Mouse (Mus musculus) thymus, adult 18-20 months (tissue): ENCODE data around the gene Bcl11b.

Source experiments
- DNase-seq, 2 experiments: peaks; one replicate each; pipeline ENCODE4 v3.0.0; 2022; ENCODE audit warnings: mixed read lengths in 2 of 2

Gene Bcl11b

DNA sequence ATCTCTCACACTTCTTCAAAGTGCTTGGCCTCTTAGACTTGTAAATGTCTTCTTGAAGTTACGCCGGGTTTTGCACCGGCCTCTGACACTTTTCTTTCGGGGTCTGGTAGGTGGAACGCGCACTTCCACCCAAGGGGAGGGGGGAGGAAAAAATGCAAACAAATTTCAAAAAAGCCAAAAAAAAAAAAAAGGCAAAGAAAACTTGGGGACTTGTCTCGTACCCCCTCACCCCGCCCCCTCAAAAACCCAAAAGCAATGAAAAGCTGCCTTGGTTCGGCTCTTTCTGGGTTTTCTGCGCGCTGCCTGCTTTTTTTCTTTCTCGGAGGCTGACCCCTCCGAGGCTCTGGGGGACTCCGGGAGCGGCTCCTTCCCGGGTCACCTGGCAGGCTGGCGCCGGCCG, at the start of gene Bcl11b:
Bcl11b (minus strand) TSS at position 120 of the 400 bp plus-strand sequence.
- DNase-seq = no peak

DNA sequence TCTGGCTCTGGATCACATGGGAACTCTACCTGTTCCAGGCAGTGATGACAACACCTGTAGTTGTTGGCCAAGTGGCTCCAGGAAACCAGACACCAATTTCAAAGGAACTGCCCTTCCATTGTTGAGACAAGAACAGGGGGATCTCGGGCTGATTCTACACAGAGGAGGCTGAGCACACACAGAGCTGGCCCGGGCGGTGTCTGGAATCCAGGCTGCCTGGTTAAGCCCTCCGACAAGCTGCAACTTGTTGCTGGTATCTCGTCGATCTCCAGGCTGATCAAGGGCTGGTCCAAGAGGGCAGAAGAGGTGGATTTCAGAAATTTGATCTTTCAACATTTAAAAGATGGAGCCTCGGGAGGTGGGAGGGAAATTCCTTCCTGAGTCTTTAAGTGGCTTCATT, 47.6 kb upstream of the Bcl11b start:
- no peak for DNase-seq

DNA sequence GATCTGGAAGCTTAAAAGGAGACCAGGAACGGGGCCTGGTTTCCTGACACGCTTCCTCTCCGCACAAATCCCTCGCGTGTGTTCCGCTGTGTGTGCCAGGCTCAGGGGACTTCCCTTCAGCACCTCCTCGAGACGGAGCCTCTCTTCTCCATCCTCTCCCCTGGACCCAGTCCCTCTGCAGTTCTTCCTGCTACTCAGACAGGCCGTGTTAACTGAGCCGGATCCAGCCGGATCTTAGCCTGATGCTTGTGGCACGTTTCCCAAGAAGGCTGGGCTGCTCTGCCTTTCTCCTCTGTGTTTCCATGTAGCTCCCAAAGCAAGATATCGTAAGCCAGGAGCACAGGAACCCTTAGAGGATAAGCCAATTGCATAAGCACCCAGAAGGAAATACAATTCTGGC, 46.2 kb upstream of the Bcl11b start:
- DNase-seq = no peak

DNA sequence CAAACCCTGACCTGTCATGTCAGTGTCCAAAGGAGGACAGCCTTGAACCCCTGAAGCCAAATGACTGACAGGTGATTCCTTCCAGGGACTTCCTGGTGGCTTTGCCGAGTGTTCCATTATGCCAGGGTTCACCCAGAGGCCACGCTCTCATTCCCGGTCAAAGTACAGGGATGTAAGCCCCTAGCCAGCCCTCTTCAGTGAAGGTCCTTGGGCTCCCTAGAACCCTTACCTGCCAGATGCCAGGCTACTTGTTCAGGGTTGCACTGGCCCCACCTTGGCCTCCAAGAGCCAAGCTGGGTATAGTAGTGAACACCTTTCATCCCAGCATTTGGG, 38.8 kb upstream of the Bcl11b start:
- no peak for DNase-seq

DNA sequence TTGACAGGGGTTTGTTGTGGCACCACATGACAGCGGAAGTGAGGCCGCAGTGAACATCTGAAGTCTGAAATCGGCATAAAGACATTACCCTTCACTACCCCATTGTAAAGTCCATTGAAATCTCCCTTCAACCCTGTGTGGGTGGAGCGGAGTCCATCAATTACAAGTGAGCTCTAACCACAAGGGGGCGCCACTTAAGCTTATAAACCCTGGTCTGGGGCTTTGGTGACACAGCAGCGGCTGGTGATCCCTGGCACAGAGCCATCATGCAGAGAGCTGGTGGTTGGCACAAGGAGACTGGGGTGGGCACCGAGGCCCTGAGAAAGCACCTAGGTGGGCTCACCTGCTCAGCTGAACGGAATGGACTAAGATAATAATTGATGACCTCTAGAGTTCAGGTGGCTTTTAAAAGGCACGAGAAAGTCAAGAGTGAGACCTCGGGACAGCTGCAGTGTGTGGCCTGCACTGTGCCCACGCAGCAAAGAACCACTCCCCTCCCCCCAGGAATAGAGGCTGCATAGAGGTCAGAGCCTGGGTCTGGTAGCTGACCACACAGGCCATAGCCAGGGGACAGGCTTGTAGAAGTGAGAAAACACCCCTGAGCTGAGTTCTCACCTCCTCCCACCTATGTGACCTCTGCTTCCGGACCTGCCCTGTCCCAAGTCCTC, 38.3 kb upstream of the Bcl11b start:
- DNase-seq = peak; percentile 21 to 25

DNA sequence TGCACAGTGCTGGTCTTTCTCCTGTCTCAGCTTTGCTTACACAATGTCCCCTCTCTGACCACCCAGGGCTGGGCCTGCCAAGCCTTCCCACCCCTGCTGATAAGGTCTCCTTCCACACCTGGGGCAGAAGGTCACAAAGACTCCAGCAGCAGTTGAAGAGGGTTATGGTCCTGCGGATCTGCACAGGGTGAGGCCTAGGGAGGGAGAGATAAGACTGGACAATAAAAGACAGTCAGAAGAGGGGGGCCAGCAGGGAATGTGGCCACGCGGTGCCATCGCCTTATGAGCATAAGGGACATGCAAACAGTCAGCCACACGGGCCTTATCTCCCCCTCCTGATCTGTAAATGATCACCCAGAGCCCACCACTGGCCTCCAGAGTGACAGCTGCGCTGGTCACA, 34.0 kb upstream of the Bcl11b start:
- no peak for DNase-seq

DNA sequence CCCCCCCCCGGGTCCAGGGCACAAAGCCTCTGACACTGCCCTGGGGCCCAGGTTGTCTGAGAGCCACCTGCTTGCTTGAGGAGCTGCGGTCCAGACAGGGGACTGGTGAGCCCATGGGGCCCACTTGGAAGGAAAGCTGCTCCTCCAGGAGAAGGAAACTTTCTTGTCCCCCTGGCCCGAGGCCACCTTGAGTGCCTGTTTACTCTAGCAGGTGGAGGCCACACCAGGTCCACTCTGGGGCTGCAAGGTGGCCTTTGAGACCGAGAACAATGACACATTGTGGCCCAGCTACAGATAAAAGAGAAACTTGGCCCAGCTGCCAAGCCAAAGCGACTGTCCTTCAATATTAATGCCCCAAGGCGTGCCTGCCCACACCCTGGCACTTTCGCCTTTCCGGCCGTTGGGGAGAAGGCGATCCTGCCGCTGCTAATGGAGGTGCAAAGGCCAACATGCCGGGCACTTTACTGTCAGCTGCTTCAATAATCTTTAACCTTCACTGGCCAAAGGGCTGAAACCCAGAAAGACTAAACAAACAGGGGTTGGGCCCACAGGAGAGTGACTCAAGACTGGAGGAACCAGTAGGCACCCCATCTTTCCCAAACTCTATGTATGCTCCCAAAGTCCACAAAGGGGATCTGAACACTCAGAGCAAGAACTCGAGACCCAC, 32.1 kb upstream of the Bcl11b start:
- DNase-seq = no peak

DNA sequence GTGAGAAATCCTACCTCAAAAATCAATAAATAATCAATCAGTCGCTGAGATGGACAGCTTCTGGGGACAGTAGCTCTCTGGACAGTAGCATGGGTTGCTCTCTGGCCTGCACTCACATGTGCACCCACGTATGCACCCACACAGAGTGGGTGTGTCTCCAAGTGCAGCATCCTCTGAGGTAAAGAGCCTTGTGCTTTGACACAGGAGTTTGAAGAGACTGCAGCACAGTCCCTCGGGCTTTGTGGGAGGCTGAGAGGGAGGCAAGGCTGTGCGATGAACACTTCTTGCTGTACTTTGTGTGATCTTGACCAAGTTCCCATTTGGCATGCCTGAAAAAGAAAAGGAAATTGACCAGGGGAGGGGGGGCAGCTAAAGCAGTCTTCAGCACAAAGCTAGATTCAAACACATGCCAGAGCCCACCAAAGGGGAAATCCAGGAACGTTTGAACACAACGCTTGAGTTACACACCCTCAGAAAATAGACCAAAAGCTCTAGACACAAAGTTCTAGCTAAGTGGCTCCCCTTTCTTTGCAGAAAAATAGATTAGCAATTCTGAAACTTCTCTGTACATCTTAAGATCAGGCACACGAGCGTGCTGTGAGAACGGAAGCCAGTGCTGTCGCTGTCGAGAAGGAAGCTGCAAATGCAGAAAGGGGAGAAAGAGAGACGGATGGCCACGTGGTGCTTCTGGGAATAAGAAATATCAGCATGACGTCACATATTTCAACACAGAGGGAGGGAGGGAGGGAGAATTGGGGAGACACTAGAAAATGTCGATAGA, 19.6 kb upstream of the Bcl11b start:
- no peak for DNase-seq

DNA sequence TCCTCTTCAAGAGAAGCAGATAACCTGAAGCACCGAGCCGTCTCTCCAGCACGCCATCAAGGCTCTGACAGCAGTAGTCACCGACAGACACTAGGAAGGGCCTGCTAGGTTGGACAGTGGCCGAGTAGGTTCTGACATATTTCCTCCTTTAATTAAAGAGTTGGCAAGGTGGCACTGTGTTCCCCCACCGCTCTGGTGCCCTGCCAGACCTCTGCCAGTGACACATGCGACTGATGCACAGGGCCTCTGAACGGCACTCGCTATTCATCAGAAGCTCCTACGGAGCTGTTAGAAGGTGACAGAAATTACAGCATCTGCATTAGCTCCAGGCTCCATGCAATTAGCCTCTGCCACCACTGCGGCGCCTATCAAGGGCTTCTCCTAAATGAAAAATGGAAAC, 8.6 kb upstream of the Bcl11b start:
- DNase-seq = no peak

DNA sequence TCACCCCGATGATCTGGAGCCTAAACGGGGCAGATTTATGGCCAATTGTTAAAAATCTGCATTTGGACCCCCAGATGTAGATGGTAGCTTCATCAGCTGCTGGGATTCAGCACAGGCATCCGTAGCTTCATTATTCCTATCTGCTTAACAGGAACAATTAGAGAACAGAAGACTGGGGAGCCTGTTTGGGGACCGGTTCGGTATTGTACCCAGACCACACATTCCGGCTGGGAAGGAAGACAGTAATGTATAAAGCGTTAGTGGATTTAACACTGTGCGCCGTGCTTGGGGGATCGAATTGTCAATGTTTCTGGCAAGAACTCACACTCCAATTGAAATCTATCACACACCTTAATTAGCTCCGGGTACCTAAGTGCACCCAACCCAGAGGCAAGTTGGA, 6.9 kb upstream of the Bcl11b start:
- no peak for DNase-seq

DNA sequence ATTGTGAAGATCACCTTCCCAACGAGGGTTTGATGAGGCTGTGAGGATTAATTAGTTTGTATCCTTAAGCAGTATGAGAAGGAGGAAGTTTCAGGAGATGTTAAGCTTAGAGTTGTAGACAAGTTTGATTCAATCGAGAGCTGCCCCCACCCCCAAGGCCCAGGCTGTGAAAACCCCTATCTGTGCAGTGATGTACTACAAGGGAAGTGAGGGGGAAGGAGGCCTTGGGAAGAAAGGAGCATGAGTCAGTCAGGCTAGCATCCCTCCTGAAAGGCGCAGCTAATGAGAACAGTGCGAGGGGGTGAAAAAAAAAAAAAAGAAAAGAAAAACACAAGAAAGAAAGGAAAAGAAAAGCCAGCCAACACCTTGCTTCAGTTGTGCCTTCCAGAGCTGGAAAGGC, 5.8 kb upstream of the Bcl11b start:
- DNase-seq = no peak

DNA sequence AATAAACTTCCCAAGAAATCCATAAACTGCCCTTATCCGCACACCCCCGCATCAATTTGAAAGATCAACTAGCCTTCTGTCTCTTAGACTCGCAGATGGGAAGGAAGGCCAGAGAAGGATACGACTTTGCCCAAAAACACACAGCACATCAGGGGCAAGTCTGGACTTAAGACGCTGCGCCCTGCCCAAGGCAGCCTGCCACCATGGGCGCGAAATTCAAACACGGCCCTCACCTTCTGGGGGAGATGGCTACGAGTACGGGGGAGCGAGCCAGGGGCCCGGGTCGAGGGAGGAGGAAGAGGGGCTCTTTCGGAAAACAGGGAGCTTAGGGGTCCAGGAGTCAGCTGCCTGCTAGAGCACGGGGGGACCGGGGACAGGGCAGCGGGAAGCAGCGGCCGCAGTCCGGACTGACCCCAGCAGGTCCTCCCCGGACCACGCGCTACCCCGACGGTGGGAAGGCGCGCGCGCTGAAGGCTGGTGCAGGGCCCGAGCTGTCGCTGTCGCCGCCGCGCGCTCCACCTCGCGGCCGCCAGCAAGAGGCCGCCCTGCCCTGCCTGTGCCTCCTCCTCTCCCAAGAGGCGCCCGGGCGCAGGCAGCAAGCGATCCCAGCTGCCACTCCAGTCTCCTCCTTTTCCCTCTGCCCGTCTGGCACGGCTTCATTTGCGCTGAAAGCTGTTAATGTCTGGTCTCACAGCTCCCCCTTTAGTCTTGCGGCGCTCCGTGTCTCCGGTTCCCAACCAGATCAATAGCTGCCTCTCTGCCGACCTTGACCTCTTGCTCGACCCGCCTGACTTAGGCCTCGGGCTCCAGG, 2.6 kb upstream of the Bcl11b start:
- DNase-seq = peak; percentile 59 to 64

DNA sequence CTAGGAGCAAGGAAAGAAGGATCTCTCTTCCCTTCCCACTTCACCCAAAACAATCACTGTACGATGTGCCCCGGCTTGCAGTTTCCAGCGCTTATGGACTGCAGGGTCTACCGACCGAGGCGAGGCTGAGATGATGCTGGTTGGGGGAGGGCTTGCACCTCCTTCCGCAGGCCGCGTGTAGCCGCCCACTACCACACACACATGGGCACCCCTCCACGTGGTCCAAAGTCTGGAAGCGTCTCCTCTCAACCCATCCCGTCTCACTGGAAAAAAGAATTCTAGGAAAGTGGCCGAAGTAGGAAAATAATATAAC, 2.0 kb upstream of the Bcl11b start:
- peak in 1 of 2 experiments; percentile 34 for DNase-seq

DNA sequence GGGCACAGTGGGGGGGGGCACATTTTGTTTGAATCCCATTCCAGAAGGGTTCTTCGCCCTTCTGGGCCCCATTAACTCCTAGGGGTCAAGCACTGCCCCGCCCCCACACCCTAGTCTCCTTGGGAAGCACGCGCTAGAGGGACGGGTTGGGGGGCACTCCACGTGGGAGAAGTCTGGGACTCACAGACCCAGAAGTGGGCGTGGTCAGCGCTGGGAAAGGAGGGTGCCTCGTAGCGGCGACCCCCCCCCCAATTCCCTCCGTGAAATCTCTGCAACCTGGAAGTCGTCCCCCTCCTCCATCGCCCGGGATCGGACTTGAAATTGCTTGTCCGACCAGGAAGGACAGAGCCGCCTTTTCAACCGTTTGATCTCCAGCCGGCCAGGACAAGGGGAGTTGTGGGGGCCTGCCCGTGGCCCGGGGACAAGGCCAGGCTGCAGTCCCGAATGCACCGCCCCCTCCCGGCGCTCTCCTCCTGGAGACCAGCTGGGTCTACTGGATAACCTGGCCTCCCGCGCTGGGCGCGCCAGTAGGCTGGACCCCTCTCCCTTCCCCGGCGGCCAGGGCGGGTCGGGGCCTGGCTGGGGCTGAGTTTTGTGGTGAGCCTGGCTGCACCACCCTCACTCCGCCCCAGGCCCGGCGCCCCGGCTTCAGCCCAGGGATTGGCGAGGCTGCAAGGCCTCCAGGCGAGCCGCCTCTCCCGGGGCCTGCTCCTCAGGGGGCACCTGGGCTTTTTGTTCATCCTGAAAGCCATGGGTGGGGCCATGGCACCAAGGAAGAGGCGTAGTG, 1.5 kb upstream of the Bcl11b start:
- peak in 1 of 2 experiments; percentile 58 for DNase-seq

DNA sequence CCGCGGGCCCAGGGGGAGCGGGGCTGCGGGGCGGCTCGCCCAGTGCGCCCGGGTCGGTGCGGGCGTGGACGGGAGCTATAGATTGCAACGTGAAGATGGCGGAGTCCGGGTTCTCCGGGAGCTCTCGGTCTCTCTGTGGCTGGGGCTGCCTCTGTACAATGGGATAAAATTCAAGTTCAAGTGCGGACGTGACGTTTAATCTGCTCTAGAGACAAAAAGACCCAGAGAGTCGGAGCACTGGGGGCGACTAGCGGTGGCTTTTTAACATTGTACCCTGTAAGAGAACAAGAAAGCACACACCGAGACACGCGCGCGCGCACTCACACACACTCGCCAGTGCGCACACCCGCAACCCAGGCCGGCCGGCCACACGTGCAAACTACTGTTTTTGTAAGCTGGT, 526 bp upstream of the Bcl11b start:
- peak; percentile 82 to 91 for DNase-seq

DNA sequence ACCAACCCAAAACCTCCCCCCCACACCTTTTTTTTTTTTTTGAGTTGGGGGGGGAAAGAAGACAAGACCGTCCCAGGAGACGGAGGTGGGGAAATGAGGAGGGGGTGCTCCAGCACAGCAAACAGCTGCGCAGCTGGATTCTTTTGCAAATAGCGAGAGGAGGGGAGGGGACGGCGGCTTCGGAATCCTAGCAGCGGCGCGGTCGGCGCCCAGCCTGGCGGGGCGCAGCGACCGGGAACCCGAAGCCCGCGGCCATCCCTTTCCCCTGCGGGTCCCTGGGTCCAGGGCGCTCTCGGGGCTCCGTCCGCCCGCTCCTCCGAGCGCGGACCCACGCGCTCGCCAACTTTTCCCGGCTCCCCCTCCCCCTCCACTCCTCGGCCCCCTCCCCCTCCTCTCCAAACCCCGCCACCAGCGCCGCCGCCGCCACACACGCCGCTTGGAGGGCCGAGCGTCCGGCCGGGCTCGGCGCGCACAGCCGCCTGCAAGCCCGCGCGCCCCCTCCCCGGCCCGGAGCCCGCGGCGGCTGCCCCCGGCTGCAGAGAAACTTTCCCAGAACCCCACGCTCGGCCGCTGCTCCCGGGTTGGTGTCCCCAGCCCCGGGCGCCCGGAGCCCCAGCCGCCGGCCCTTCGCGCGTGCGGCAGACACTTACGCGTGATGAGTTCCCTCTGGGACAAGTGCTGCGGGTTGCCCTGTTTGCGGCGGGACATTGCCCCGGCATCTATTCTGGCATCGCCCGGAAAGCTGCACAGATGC, 789 bp downstream of the Bcl11b start:
- DNase-seq = no peak

DNA sequence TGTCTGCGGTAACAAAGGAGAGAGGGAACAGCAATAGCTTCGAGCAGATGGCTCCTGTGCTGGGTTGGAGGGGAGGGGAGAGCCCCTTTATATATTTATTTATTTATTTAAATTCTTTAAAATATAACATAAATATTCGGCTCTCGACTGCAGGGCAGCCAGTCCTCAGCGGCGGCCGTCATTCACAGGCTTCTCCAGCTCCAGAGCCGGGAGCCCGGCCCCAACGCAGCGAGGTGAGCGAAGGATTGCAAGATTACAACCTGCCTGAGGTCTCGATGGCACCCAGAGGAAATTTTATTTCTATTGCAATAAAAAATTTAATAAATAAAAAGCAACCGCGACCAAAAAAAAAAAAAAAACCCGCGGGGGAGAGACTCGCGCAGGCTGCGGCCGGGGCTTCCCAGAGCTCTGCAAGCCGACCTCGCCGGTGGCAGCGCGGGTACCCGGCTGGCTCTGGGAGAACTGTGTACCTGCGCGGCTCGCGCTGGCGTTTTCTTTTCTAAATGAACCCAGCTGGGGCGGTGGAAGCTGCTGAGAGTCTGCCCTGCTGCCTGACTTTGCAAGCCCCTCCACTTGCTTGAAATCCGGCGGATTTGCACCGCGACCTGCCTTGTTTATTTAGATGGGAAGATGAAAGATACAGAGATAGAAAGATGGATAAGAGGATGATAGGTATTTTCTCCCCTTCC, 1.6 kb downstream of the Bcl11b start:
- peak; percentile 56 to 67 for DNase-seq

DNA sequence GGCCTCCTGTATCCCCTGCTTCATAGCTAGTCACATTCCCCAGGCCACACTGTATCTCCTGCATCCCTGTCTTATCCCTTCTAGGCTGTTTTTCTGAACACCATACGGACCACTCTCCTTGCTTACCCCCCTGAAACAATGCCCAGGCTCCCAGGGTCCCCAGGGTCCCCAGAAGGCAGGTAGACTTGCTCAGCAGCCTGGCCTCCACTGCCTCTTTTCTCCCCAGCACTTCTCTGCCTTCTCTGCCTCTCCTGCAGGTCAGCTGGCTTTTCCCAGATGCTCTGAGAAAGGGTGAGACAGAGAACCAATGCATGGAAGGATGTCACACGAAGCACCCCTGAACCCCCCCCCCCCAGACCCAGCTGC, 2.7 kb downstream of the Bcl11b start:
- no peak for DNase-seq

DNA sequence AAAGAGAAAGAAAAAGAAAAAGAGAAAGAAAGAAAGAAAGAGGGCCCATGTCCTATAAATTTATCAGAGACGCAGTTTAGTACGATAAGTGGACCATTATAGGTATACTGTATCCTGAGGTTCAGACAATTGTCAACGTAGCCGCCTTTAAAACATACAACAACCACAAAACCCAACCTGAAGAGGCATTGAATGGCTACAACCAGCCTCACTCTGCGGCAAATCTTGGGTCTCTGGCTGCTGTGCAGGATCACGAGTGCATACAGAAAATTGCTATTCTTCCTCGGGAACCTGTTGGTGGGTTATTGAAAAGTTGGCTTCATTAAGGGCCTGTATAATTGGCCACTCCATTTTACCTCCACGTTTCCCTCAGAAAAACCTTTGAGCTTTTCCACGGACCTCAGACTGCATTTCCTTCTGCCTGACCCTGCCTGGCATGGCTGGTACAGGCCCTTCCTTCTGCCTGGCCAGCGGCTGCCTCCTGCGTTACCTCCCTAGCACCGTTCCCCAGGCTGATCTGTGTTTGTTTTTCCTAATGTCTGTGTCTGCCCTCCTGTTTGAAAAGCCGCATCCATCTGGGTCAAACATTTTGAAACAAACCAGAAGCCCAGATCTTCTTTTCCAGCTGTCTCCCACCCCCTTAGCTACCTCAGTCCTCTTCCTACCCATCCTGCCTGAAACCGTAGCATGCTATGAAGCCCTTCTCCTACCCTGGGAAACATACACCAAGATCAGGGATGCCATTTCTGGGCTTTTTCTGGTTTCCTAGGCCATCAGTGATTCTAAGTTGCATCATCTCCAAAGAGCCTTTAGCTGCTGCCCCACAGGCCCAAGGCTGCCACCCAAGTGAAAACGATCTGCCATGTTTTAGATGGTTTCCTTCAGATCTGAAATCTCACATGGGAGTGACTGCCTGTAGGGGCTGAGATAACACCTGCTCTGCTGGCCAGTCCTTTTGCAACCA, 3.4 kb downstream of the Bcl11b start:
- DNase-seq = no peak

DNA sequence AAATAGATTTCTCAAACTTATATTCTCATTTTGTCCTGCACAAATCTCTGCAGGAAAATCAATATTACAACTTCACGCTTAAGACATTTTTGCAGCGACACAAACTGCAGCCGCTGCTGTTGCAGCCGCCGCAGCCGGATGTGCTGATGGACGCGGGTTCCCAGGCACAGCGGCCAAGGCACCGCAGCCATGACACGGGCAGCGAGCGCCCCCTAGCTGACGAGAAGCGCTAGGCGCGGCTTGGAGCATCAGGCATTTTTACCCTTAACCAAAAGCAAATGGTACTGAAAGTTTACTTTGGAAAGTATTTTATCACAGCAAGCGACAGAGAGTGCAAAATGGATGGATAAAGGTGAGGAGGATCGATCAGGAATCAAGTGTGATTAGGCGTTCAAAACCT, 4.7 kb downstream of the Bcl11b start:
- peak; percentile 77 to 78 for DNase-seq
